Mouse (Mus musculus): ENCODE data around the gene Slc7a7.

DNA sequence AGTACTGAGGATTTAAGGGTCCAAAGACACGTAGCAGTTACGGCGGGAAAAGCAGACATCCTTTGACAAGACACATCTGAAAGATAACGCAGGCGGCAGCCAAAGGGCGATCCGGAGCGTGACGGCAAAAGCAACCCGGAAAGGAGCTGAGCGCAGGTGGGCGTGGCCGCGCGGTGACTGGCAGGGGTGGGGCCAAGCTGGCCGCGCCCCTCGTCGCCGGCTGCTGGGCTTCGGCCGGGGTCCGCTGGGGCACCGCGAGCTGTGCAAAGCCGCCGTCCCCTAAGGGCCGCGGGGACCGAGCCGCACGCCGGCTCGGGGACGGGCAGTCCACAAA lies 46.3 kb upstream of the Slc7a7 start, which contains the start of gene Lrp10:
- TF ChIP-seq POLR2A (IDR thresholded peaks at IDR 0.05; ENCODE audit: borderline replicate concordance, insufficient read depth, low read length) (peak; percentile 75), CTCF (IDR thresholded peaks at IDR 0.05; ENCODE audit: borderline replicate concordance, insufficient read depth, low read depth, low read length) (no peak)

All from cerebellum, adult 2 months (tissue).